Mouse (Mus musculus) midbrain, embryonic 14.5 days (tissue): ENCODE measurements at regions not wholly inside any gene's neighbourhood (a gene's known extent, or its start where the extent isn't known, plus 50 kb on each side); places are given as distances from the start of the nearest gene placed in this dataset.
A peak's percentile ranks its signal among the peaks of the same experiment; 100 is the strongest.

Experiments used
- ATAC-seq: fragments of 200-750 bp; cut with Nextera tagmentation; 2 replicates; pipeline ENCODE4 v1.8.0; 2017; ENCODE audit warnings: moderate number of reproducible peaks, moderate library complexity; ENCODE audit not compliant: low FRiP score, low TSS enrichment
- DNase-seq: peaks from one replicate; pipeline ENCODE4 v3.0.0-alpha.2; 2015
- H3K27ac ChIP-seq: fragments of 300-500 bp; sonication (generic); replicated peaks from 2 replicates; pipeline ENCODE4 v1.5.1; 2014; ENCODE audit warnings: mild to moderate bottlenecking, low read depth, low read length, moderate library complexity
- H3K27me3 ChIP-seq: fragments of 300-500 bp; sonication (generic); 2 replicates; pipeline ENCODE4 v1.6.1; 2014; ENCODE audit warnings: low read length, control low read depth, mixed read lengths; ENCODE audit not compliant: control insufficient read depth, insufficient read depth
- H3K36me3 ChIP-seq: fragments of 300-500 bp; sonication (generic); 2 replicates; pipeline ENCODE4 v1.6.1; 2014; ENCODE audit warnings: low read length, control low read depth; ENCODE audit not compliant: control insufficient read depth, insufficient read depth
- H3K4me1 ChIP-seq: fragments of 300-500 bp; sonication (generic); 2 replicates; pipeline ENCODE4 v1.6.1; 2014; ENCODE audit warnings: mild to moderate bottlenecking, antibody characterized with exemption, low read length, control low read depth; ENCODE audit not compliant: control insufficient read depth, insufficient read depth
- H3K4me2 ChIP-seq: fragments of 300-500 bp; sonication (generic); 2 replicates; pipeline ENCODE4 v1.6.1; 2014; ENCODE audit warnings: mild to moderate bottlenecking, low read length, moderate library complexity
- H3K4me3 ChIP-seq: fragments of 300-500 bp; sonication (generic); replicated peaks from 2 replicates; pipeline ENCODE4 v1.5.1; 2014; ENCODE audit warnings: low read depth, low read length
- H3K9ac ChIP-seq: fragments of 300-500 bp; sonication (generic); replicated peaks from 2 replicates; pipeline ENCODE4 v1.6.1; 2014; ENCODE audit warnings: mild to moderate bottlenecking, low read length, moderate library complexity
- H3K9me3 ChIP-seq: fragments of 300-500 bp; sonication (generic); 2 replicates; pipeline ENCODE4 v1.6.1; 2016; ENCODE audit warnings: low read length, control low read depth, mixed read lengths; ENCODE audit not compliant: control insufficient read depth
- WGBS: fragments of 180-500 bp; shearing (Covaris S2); extraction: QIAGEN DNeasy Blood & Tissue Kit; methylation state at CpG from one replicate; pipeline ENCODE4 v1.1.7; 2014; 5-methylcytosine and 5-hydroxymethylcytosine counted together

GRCm38 (mm10) chr7:72505732-72506460, 199.5 kb upstream of the Mctp2 start:
- Histone ChIP-seq H3K9me3 (no peaks in the 10 kb centered on the region), H3K36me3 (no peaks in the 10 kb centered on the region), H3K4me2 (no peak overlapping the region), H3K4me1 (0 out of 2 replicates have a peak, but pooled peaks cover 3% of the 10 kb centered on the region), H3K4me3 (no peak overlapping the region), H3K27ac (no peak overlapping the region), H3K27me3 (no peaks in the 10 kb centered on the region), H3K9ac (no peak overlapping the region)
- DNase-seq (no peak), ATAC-seq (no peak)
- 90% methylated on average over 8 of the region's 8 CpGs for WGBS

GRCm38 (mm10) chr7:72507946-72508345, 201.5 kb upstream of the Mctp2 start:
- no peak overlapping the region for H3K27ac ChIP-seq
- WGBS: 53% methylated on average over 5 of the region's 5 CpGs
- no peak for ATAC-seq
- H3K4me3 ChIP-seq: no peak overlapping the region
- no peak overlapping the region for H3K9ac ChIP-seq
- H3K4me1 ChIP-seq: 0 out of 2 replicates have a peak, but pooled peaks cover 3% of the 10 kb centered on the region
- no peaks in the 10 kb centered on the region for H3K9me3 ChIP-seq
- no peaks in the 10 kb centered on the region for H3K27me3 ChIP-seq
- no peak overlapping the region for H3K4me2 ChIP-seq
- no peaks in the 10 kb centered on the region for H3K36me3 ChIP-seq
- DNase-seq: no peak

- no peak for DNase-seq
- Histone ChIP-seq H3K27me3 (no peaks in the 10 kb centered on the region), H3K27ac (no peak overlapping the region), H3K4me1 (0 out of 2 replicates have a peak, but pooled peaks cover 2% of the 10 kb centered on the region), H3K4me2 (no peak overlapping the region), H3K9me3 (no peaks in the 10 kb centered on the region), H3K4me3 (no peak overlapping the region), H3K9ac (no peak overlapping the region), H3K36me3 (no peaks in the 10 kb centered on the region)
- ATAC-seq: no peak
- WGBS: 90% methylated on average over 4 of the region's 4 CpGs
Measured at GRCm38 (mm10) chr7:72510116-72510515, 203.7 kb upstream of the Mctp2 start.

- H3K4me2 ChIP-seq: no peak overlapping the region
- no peak overlapping the region for H3K4me3 ChIP-seq
- H3K9ac ChIP-seq: no peak overlapping the region
- H3K36me3 ChIP-seq: no peaks in the 10 kb centered on the region
- no peaks in the 10 kb centered on the region for H3K4me1 ChIP-seq
- DNase-seq (no peak), ATAC-seq (no peak)
- WGBS: 90% methylated on average over 4 of the region's 4 CpGs
- no peaks in the 10 kb centered on the region for H3K27me3 ChIP-seq
- H3K9me3 ChIP-seq: no peaks in the 10 kb centered on the region
- no peak overlapping the region for H3K27ac ChIP-seq
Measured at GRCm38 (mm10) chr7:72513446-72513845, 207.0 kb upstream of the Mctp2 start.

GRCm38 (mm10) chr7:72514851-72515250, 208.4 kb upstream of the Mctp2 start:
- Histone ChIP-seq H3K9ac (no peak overlapping the region), H3K27me3 (no peaks in the 10 kb centered on the region), H3K4me1 (no peaks in the 10 kb centered on the region; the same call in 1 of the 2 replicates), H3K4me2 (no peak overlapping the region), H3K9me3 (no peaks in the 10 kb centered on the region), H3K4me3 (no peak overlapping the region), H3K36me3 (no peaks in the 10 kb centered on the region), H3K27ac (no peak overlapping the region)
- 87% methylated on average over 2 of the region's 2 CpGs for WGBS
- ATAC-seq (no peak), DNase-seq (no peak)

- no peak overlapping the region for H3K4me2 ChIP-seq
- H3K9me3 ChIP-seq: no peaks in the 10 kb centered on the region
- 51% methylated on average over 5 of the region's 5 CpGs for WGBS
- no peaks in the 10 kb centered on the region; the same call in 1 of the 2 replicates for H3K4me1 ChIP-seq
- no peak overlapping the region for H3K4me3 ChIP-seq
- no peaks in the 10 kb centered on the region for H3K27me3 ChIP-seq
- H3K27ac ChIP-seq: no peak overlapping the region
- no peaks in the 10 kb centered on the region for H3K36me3 ChIP-seq
- no peak for DNase-seq
- ATAC-seq: no peak
- no peak overlapping the region for H3K9ac ChIP-seq
Measured at GRCm38 (mm10) chr7:72518421-72518972, 212.1 kb upstream of the Mctp2 start.

- H3K4me2 ChIP-seq: no peak overlapping the region
- H3K36me3 ChIP-seq: no peaks in the 10 kb centered on the region
- no peak for ATAC-seq
- no peak overlapping the region for H3K9ac ChIP-seq
- no peak overlapping the region for H3K27ac ChIP-seq
- H3K4me3 ChIP-seq: no peak overlapping the region
- H3K4me1 ChIP-seq: no peaks in the 10 kb centered on the region; the same call in 1 of the 2 replicates
- WGBS: 28% methylated on average over 6 of the region's 6 CpGs
- H3K9me3 ChIP-seq: no peaks in the 10 kb centered on the region
- no peaks in the 10 kb centered on the region for H3K27me3 ChIP-seq
- no peak for DNase-seq
Measured at GRCm38 (mm10) chr7:72519359-72520115, 213.1 kb upstream of the Mctp2 start.

GRCm38 (mm10) chr7:72528873-72529272, 222.5 kb upstream of the Mctp2 start:
- peak; percentile 41 for DNase-seq
- WGBS: 88% methylated on average over 3 of the region's 3 CpGs

More at GRCm38 (mm10) chr7:72528873-72529272, 222.5 kb upstream of the Mctp2 start:
- Histone ChIP-seq H3K4me3 (no peak overlapping the region), H3K27me3 (no peaks in the 10 kb centered on the region), H3K9ac (no peak overlapping the region), H3K9me3 (no peaks in the 10 kb centered on the region), H3K4me2 (no peak overlapping the region), H3K36me3 (no peaks in the 10 kb centered on the region), H3K4me1 (no peaks in the 10 kb centered on the region), H3K27ac (no peak overlapping the region)
- ATAC-seq: no peak
